Mouse (Mus musculus): ENCODE measurements around the gene Slc36a2.
"Not testable (repeated sequence)": the region's sequence is repeated elsewhere in the genome, so short reads cannot be mapped to it uniquely, and the experiment has no call there.

Gene Slc36a2

GRCm38 (mm10) chr11:55128411-55128810 lies 56.5 kb downstream of the Slc36a2 start:
- no peak for DNase-seq

- no peak for DNase-seq
Observed at GRCm38 (mm10) chr11:55127937-55128336, 56.9 kb downstream of the Slc36a2 start.

GRCm38 (mm10) chr11:55126663-55127062 lies 58.2 kb downstream of the Slc36a2 start:
- no peak for DNase-seq

- DNase-seq, result no peak
Observed at GRCm38 (mm10) chr11:55121430-55121829, 63.4 kb downstream of the Slc36a2 start.

GRCm38 (mm10) chr11:55120821-55121271 lies 64.0 kb downstream of the Slc36a2 start:
- DNase-seq, result no peak

- no peak for DNase-seq
Observed at GRCm38 (mm10) chr11:55120279-55120678, 64.6 kb downstream of the Slc36a2 start.

- no peak for DNase-seq
Observed at GRCm38 (mm10) chr11:55117031-55117430, 67.8 kb downstream of the Slc36a2 start.

- no peak for DNase-seq
Observed at GRCm38 (mm10) chr11:55116004-55116403, 68.9 kb downstream of the Slc36a2 start.

- no peak for DNase-seq
Observed at GRCm38 (mm10) chr11:55114291-55114690, 70.6 kb downstream of the Slc36a2 start.

GRCm38 (mm10) chr11:55113861-55114250 lies 71.0 kb downstream of the Slc36a2 start:
- not testable (repeated sequence) for DNase-seq

- DNase-seq, result no peak
Observed at GRCm38 (mm10) chr11:55113209-55113860, 71.5 kb downstream of the Slc36a2 start.

GRCm38 (mm10) chr11:55110566-55111169 lies 74.2 kb downstream of the Slc36a2 start:
- no peak for DNase-seq

GRCm38 (mm10) chr11:55109521-55110300 lies 75.2 kb downstream of the Slc36a2 start:
- DNase-seq, result no peak
